Mouse (Mus musculus): ENCODE measurements around the gene Ptms. TPM values are rescaled to one million over a fixed set of nuclear protein-coding genes. Genes with fewer than 3 reads are reported as not detected.

The Ptms gene
- polyA plus RNA-seq, 1 experiment from 2014 or later, result 49.6 TPM

- no peak for ATAC-seq (ENCODE audit: low read depth)
- H3K27ac ChIP-seq (ENCODE audit: low read length), result no peak overlapping the region
- no peaks in the 10 kb centered on the region; the same call in 1 of the 2 replicates for H3K36me3 ChIP-seq (ENCODE audit: control insufficient read depth, insufficient read depth)
- no peak overlapping the region for H3K9ac ChIP-seq (ENCODE audit: low read depth, low read length)
- WGBS (ENCODE audit: insufficient replicate concordance), result 64% methylated on average over 3 of the region's 3 CpGs
- no peaks in the 10 kb centered on the region for H3K9me3 ChIP-seq (replicated peaks; ENCODE audit: control insufficient read depth, low read length)
- H3K4me3 ChIP-seq (ENCODE audit: low read depth, low read length), result no peak overlapping the region
- no peak overlapping the region for H3K4me2 ChIP-seq (ENCODE audit: low read depth, low read length)
- no peaks in the 10 kb centered on the region for H3K27me3 ChIP-seq (ENCODE audit: control insufficient read depth, insufficient read depth, low read depth, low read length)
- H3K4me1 ChIP-seq (ENCODE audit: control insufficient read depth, low read depth, low read length), result no peaks in the 10 kb centered on the region
These were observed 38.2 kb upstream of the Ptms start for GRCm38 (mm10) chr6:124958127-124958526.

DNA sequence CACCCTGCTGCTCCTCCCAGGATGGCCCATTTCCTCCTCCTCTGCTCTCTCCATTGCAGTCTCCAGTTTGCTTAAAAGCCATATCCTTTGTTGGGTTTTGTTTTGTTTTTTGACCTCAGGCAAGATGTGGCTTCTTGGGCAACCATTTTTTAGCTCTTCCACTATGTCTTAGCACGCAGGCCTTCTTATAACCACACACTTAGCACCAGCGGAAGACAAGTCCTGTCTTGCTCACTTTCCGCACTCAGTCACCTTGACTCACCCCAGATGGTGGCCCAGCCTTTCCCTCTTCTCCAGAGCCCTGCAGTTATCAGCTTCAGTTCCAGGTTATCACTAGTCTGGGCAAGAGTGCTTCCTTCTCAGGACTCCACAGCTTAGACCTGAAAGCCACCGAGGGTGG lies 35.3 kb upstream of the Ptms start:
- Histone ChIP-seq H3K4me2 (ENCODE audit: low read depth, low read length) (no peak overlapping the region), H3K4me1 (ENCODE audit: control insufficient read depth, low read depth, low read length) (no peaks in the 10 kb centered on the region), H3K27ac (ENCODE audit: low read length) (no peak overlapping the region), H3K36me3 (ENCODE audit: control insufficient read depth, insufficient read depth) (no peaks in the 10 kb centered on the region; the same call in 1 of the 2 replicates), H3K9me3 (replicated peaks; ENCODE audit: control insufficient read depth, low read length) (no peaks in the 10 kb centered on the region), H3K4me3 (ENCODE audit: low read depth, low read length) (no peak overlapping the region), H3K27me3 (ENCODE audit: control insufficient read depth, insufficient read depth, low read depth, low read length) (no peaks in the 10 kb centered on the region), H3K9ac (ENCODE audit: low read depth, low read length) (no peak overlapping the region)
- WGBS (ENCODE audit: insufficient replicate concordance), result 73% methylated on average over 4 of the region's 4 CpGs
- ATAC-seq (ENCODE audit: low read depth), result no peak

DNA sequence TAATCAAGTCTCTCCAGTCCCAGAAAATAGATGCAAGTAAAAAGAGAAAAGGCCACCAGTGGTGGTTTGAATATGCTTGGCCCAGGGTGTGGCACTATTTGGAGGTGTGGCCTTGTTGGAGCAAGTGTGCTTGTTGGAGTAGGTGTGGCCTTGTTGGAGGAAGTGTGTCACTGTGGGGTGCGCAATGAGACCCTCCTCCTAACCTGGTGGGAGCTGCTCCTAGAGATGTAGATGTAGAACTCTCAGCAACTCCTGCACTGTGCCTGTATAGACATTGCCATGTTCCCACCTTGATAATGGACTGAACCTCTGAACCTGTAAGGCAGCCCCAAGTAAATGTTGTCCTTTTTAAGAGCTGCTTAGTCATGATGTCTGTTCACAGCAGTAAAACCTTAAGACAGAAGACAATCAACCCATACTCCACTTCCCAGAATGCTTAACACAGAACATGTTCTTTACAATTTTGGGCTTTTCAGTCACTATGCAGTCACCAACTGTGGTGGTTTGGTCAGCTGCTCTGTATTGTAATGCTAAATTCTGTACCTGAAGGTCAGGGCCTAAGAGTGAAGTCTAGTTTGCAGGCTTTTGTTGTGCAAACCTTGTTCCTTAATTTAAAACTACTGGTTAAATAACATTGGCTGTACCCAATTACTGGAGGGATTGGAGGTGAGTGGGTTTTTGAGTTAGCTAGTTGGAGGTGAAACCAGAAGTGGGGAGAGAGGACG lies 34.2 kb upstream of the Ptms start:
- no peaks in the 10 kb centered on the region for H3K27me3 ChIP-seq (ENCODE audit: control insufficient read depth, insufficient read depth, low read depth, low read length)
- H3K4me2 ChIP-seq (ENCODE audit: low read depth, low read length), result no peak overlapping the region
- no peak overlapping the region for H3K27ac ChIP-seq (ENCODE audit: low read length)
- no peak overlapping the region for H3K9ac ChIP-seq (ENCODE audit: low read depth, low read length)
- no peaks in the 10 kb centered on the region for H3K9me3 ChIP-seq (replicated peaks; ENCODE audit: control insufficient read depth, low read length)
- WGBS (ENCODE audit: insufficient replicate concordance), result 75% methylated on average over 2 of the region's 2 CpGs
- H3K4me3 ChIP-seq (ENCODE audit: low read depth, low read length), result no peak overlapping the region
- ATAC-seq (ENCODE audit: low read depth), result no peak
- no peaks in the 10 kb centered on the region; the same call in 1 of the 2 replicates for H3K36me3 ChIP-seq (ENCODE audit: control insufficient read depth, insufficient read depth)
- no peaks in the 10 kb centered on the region for H3K4me1 ChIP-seq (ENCODE audit: control insufficient read depth, low read depth, low read length)

DNA sequence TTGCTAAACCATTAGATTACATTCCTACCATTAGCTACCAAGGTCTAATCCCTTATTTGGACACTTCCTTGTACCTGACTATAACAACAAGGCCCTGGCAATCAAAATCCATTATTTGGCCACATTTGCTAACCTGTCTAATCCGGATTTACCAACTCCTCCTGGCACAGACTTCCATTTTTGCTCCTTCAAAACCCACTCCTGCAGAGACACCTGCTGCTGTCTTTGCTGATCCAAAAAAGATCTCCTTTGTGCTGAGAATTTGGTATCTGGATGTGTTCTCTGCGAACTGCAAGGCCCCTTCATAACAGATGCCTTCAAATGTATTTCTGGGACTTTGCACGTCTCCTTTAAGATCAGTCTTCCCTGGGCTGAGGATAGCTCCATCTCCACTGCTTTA lies 23.6 kb upstream of the Ptms start:
- Histone ChIP-seq H3K27ac (ENCODE audit: low read length) (no peak overlapping the region), H3K4me1 (ENCODE audit: control insufficient read depth, low read depth, low read length) (no peaks in the 10 kb centered on the region), H3K27me3 (ENCODE audit: control insufficient read depth, insufficient read depth, low read depth, low read length) (no peaks in the 10 kb centered on the region), H3K9me3 (replicated peaks; ENCODE audit: control insufficient read depth, low read length) (no peaks in the 10 kb centered on the region), H3K4me3 (ENCODE audit: low read depth, low read length) (no peak overlapping the region), H3K9ac (ENCODE audit: low read depth, low read length) (no peak overlapping the region), H3K4me2 (ENCODE audit: low read depth, low read length) (no peak overlapping the region), H3K36me3 (ENCODE audit: control insufficient read depth, insufficient read depth) (no peaks in the 10 kb centered on the region)
- WGBS (ENCODE audit: insufficient replicate concordance), result 70% methylated on average over 3 of the region's 3 CpGs
- no peak for ATAC-seq (ENCODE audit: low read depth)

GRCm38 (mm10) chr6:124941679-124942078 lies 21.8 kb upstream of the Ptms start:
- Histone ChIP-seq H3K4me2 (ENCODE audit: low read depth, low read length) (no peak overlapping the region), H3K27me3 (ENCODE audit: control insufficient read depth, insufficient read depth, low read depth, low read length) (no peaks in the 10 kb centered on the region), H3K27ac (ENCODE audit: low read length) (no peak overlapping the region), H3K36me3 (ENCODE audit: control insufficient read depth, insufficient read depth) (no peaks in the 10 kb centered on the region), H3K4me1 (ENCODE audit: control insufficient read depth, low read depth, low read length) (no peaks in the 10 kb centered on the region), H3K4me3 (ENCODE audit: low read depth, low read length) (no peak overlapping the region), H3K9me3 (replicated peaks; ENCODE audit: control insufficient read depth, low read length) (no peaks in the 10 kb centered on the region), H3K9ac (ENCODE audit: low read depth, low read length) (no peak overlapping the region)
- no peak for ATAC-seq (ENCODE audit: low read depth)
- 74% methylated on average over 1 of the region's 1 CpGs for WGBS (ENCODE audit: insufficient replicate concordance)

DNA sequence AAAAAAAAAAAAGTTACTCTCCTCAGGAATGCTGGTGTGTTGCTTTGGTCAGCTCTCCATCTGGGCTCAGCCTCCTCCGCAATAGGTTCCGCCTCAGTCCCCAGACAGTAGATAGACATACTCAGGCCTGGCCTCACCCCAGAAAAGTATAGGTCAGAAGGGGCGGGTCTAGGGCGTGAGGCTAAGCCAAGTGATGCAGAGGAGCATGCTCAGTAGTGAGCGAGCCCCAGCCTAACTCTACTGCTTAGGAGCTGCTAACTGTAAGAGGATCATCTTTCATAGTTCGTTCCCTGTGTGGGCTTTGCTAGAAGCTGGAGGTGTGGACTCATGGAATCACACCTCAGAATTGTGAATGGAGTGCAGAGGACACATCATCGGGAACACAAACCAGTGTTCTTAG lies 18.7 kb upstream of the Ptms start:
- ATAC-seq (ENCODE audit: low read depth), result no peak
- H3K4me2 ChIP-seq (ENCODE audit: low read depth, low read length), result no peak overlapping the region
- no peaks in the 10 kb centered on the region for H3K9me3 ChIP-seq (replicated peaks; ENCODE audit: control insufficient read depth, low read length)
- H3K4me1 ChIP-seq (ENCODE audit: control insufficient read depth, low read depth, low read length), result no peaks in the 10 kb centered on the region
- no peak overlapping the region for H3K4me3 ChIP-seq (ENCODE audit: low read depth, low read length)
- H3K36me3 ChIP-seq (ENCODE audit: control insufficient read depth, insufficient read depth), result peaks cover 6% of the 10 kb centered on the region
- no peak overlapping the region for H3K27ac ChIP-seq (ENCODE audit: low read length)
- WGBS (ENCODE audit: insufficient replicate concordance), result 66% methylated on average over 7 of the region's 7 CpGs
- H3K9ac ChIP-seq (ENCODE audit: low read depth, low read length), result no peak overlapping the region
- no peaks in the 10 kb centered on the region for H3K27me3 ChIP-seq (ENCODE audit: control insufficient read depth, insufficient read depth, low read depth, low read length)

- peaks cover 9% of the 10 kb centered on the region for H3K36me3 ChIP-seq (ENCODE audit: control insufficient read depth, insufficient read depth)
- H3K27ac ChIP-seq (ENCODE audit: low read length), result no peak overlapping the region
- no peak overlapping the region for H3K4me2 ChIP-seq (ENCODE audit: low read depth, low read length)
- H3K4me1 ChIP-seq (ENCODE audit: control insufficient read depth, low read depth, low read length), result peaks cover 5% of the 10 kb centered on the region
- H3K9ac ChIP-seq (ENCODE audit: low read depth, low read length), result no peak overlapping the region
- H3K27me3 ChIP-seq (ENCODE audit: control insufficient read depth, insufficient read depth, low read depth, low read length), result no peaks in the 10 kb centered on the region
- H3K4me3 ChIP-seq (ENCODE audit: low read depth, low read length), result no peak overlapping the region
- H3K9me3 ChIP-seq (replicated peaks; ENCODE audit: control insufficient read depth, low read length), result no peaks in the 10 kb centered on the region
- ATAC-seq (ENCODE audit: low read depth), result no peak
- 59% methylated on average over 2 of the region's 2 CpGs for WGBS (ENCODE audit: insufficient replicate concordance)
These were observed 17.6 kb upstream of the Ptms start for GRCm38 (mm10) chr6:124937493-124937892.

- H3K4me1 ChIP-seq (ENCODE audit: control insufficient read depth, low read depth, low read length), result peaks cover 13% of the 10 kb centered on the region
- H3K27ac ChIP-seq (ENCODE audit: low read length), result no peak overlapping the region
- no peak for ATAC-seq (ENCODE audit: low read depth)
- no peak overlapping the region for H3K4me3 ChIP-seq (ENCODE audit: low read depth, low read length)
- no peak overlapping the region for H3K9ac ChIP-seq (ENCODE audit: low read depth, low read length)
- H3K27me3 ChIP-seq (ENCODE audit: control insufficient read depth, insufficient read depth, low read depth, low read length), result no peaks in the 10 kb centered on the region
- H3K36me3 ChIP-seq (ENCODE audit: control insufficient read depth, insufficient read depth), result peaks cover 9% of the 10 kb centered on the region
- no peaks in the 10 kb centered on the region for H3K9me3 ChIP-seq (replicated peaks; ENCODE audit: control insufficient read depth, low read length)
- 74% methylated on average over 1 of the region's 1 CpGs for WGBS (ENCODE audit: insufficient replicate concordance)
- no peak overlapping the region for H3K4me2 ChIP-seq (ENCODE audit: low read depth, low read length)
These were observed 16.8 kb upstream of the Ptms start for GRCm38 (mm10) chr6:124936681-124937080.

GRCm38 (mm10) chr6:124934670-124935069 lies 14.8 kb upstream of the Ptms start:
- H3K27me3 ChIP-seq (ENCODE audit: control insufficient read depth, insufficient read depth, low read depth, low read length), result no peaks in the 10 kb centered on the region
- no peak overlapping the region for H3K4me2 ChIP-seq (ENCODE audit: low read depth, low read length)
- no peak for ATAC-seq (ENCODE audit: low read depth)
- H3K36me3 ChIP-seq (ENCODE audit: control insufficient read depth, insufficient read depth), result peaks cover 9% of the 10 kb centered on the region
- H3K9me3 ChIP-seq (replicated peaks; ENCODE audit: control insufficient read depth, low read length), result no peaks in the 10 kb centered on the region
- H3K27ac ChIP-seq (ENCODE audit: low read length), result no peak overlapping the region
- no peak overlapping the region for H3K9ac ChIP-seq (ENCODE audit: low read depth, low read length)
- H3K4me3 ChIP-seq (ENCODE audit: low read depth, low read length), result no peak overlapping the region
- H3K4me1 ChIP-seq (ENCODE audit: control insufficient read depth, low read depth, low read length), result peaks cover 19% of the 10 kb centered on the region
- 91% methylated on average over 7 of the region's 7 CpGs for WGBS (ENCODE audit: insufficient replicate concordance)

Data from liver, embryonic 16.5 days (tissue).